19 mouse cellular contexts compared by ENCODE assay signal in genomic region chr1:78730114-78730720, GRCm38 (mm10).
DNase-seq lines count a peak whose midpoint lies in the region; ATAC-seq and TF ChIP-seq lines count a peak whose summit lies in the region.
"Had no signal": no experiment of that assay in that cellular context is flagged by ENCODE, and none has a peak within 500 bp of the region (broad histone marks: within the 10 kb centered on the region; RNA-seq: fewer than 3 reads in every experiment).

No protein-coding gene starts in this region.

- no peak for TF ChIP-seq POLR2A in kidney, adult 2 months (IDR thresholded peaks at IDR 0.05; ENCODE audit: low read depth, low read length)

- no peaks in the 10 kb centered on the region for H3K36me3 ChIP-seq in kidney, adult 2 months (ENCODE audit: control insufficient read depth, insufficient read depth, low read length)
- H3K36me3 ChIP-seq: embryonic facial prominence, embryonic 12.5 days; forebrain, embryonic 12.5 days; G1E; heart, embryonic 12.5 days; hindbrain, embryonic 10.5 days had no signal

- TF ChIP-seq CTCF in kidney, adult 2 months (conservative IDR thresholded peaks at IDR 0.05; ENCODE audit: insufficient read depth, insufficient read length, low read depth, low read length) = no peak

- no peaks in the 10 kb centered on the region for H3K27me3 ChIP-seq in kidney, adult 2 months (replicated peaks; ENCODE audit: control insufficient read depth, insufficient read depth, low read length)
- H3K27me3 ChIP-seq: embryonic facial prominence, embryonic 12.5 days; forebrain, embryonic 12.5 days; heart, embryonic 12.5 days had no signal

- ATAC-seq in CD4-positive, CD25-positive, alpha-beta regulatory T cell, adult 4 months = no peak
- ATAC-seq: forebrain, embryonic 16.5 days had no signal

- WGBS in kidney, adult 2 months = 38% methylated on average over 9 of the region's 9 CpGs

- H3K4me1 ChIP-seq in kidney, adult 2 months (ENCODE audit: control insufficient read depth, insufficient read depth, low read length) = no peaks in the 10 kb centered on the region

- H3K4me3 ChIP-seq in kidney, adult 2 months (ENCODE audit: insufficient read depth, low read depth, low read length) = no peak overlapping the region
- H3K4me3 ChIP-seq: embryonic facial prominence, embryonic 12.5 days; forebrain, embryonic 12.5 days; heart, embryonic 12.5 days; hindbrain, embryonic 10.5 days had no signal

- peak; percentile 31 for DNase-seq in kidney, adult 2 months
- no peak for DNase-seq in kidney, adult 9 months
- peak; percentile 9 for DNase-seq in 416B (ENCODE audit: low read depth)
- DNase-seq in Muller cell, postnatal 12 days (ENCODE audit: inconsistent ontology term) = peak; percentile 64
- peak; percentile 30 for DNase-seq in retina, postnatal 1 day
- DNase-seq: adrenal gland, adult 2 months; adrenal gland, postnatal 25 days; cerebellum, adult 2 months; cerebellum, postnatal 10 days; embryo, embryonic 11 days; gastrocnemius, postnatal 10 days had no signal

- no peak overlapping the region for H3K27ac ChIP-seq in kidney, adult 2 months (ENCODE audit: insufficient read depth, low read depth, low read length)
- H3K27ac ChIP-seq: embryonic facial prominence, embryonic 12.5 days; forebrain, embryonic 12.5 days; hindbrain, embryonic 10.5 days; hindbrain, embryonic 14.5 days had no signal
